Mouse (Mus musculus) CD4-positive, CD25-positive, alpha-beta regulatory T cell, adult 9 weeks (primary cell): ENCODE data around the gene Gm21812. TPM values are rescaled to one million over a fixed set of nuclear protein-coding genes. Genes with fewer than 3 reads are reported as not detected.

Experiments
- polyA plus RNA-seq: library from polyadenylated mRNA; unstranded; fragments of 100-300 nt; shearing (Covaris generic); gene quantifications from one replicate; pipeline ENCODE4 v1.2.1, GENCODE M21; 2017

The Gm21812 gene
- polyA plus RNA-seq: not detected

DNA sequence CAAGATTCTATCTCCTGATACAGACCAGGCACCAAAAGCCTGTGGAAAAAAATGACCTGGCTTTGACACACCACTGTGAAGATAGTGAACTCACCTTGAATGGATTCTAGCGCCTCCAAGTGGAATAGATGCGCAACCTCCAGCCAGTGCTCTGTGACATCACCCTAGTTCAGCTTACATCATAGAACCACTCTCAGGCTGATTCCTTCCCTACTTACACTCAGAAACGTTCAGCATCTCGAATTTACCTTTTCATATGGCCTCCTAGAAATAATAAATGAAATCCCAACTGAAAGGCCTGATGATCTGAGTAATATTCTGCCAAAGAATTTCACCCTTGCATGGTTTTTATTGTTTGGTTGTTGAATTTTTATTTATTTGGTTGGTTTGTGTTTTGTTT is at the start of gene Gm21812:
Gene Gm21812 (minus strand): TSS at position 101 of the 400 bp plus-strand sequence.

Other genes with a start within 250 kb of the Gm21812 start
- gene Gm21292, start 213.3 kb downstream of the Gm21812 start, polyA plus RNA-seq: not detected
- not detected for gene Gm21721, start 145.0 kb downstream of the Gm21812 start, polyA plus RNA-seq
- not detected for gene Gm21874, start 69.0 kb upstream of the Gm21812 start, polyA plus RNA-seq